Mouse (Mus musculus): Measurements from ENCODE around the gene Prkca. TPM values are rescaled to one million over a fixed set of nuclear protein-coding genes. Genes with fewer than 3 reads are reported as not detected.

Prkca gene
- polyA plus RNA-seq, 1 experiment from 2014 or later = 12.9 TPM

GRCm38 (mm10) chr11:108312516-108312915 lies 31.2 kb downstream of the Prkca start:
- Histone ChIP-seq H3K27ac (replicated peaks) (no peak overlapping the region), H3K36me3 (no peaks in the 10 kb centered on the region), H3K27me3 (replicated peaks) (no peaks in the 10 kb centered on the region), H3K4me1 (peaks cover 38% of the 10 kb centered on the region), H3K4me3 (no peak overlapping the region), H3K9me3 (no peaks in the 10 kb centered on the region), H3K9ac (no peak overlapping the region), H3K4me2 (no peak overlapping the region)
- 59% methylated on average over 5 of the region's 5 CpGs for WGBS
- ATAC-seq (ENCODE audit: extremely low read depth, insufficient number of reproducible peaks, low FRiP score, low TSS enrichment) = no peak

DNA sequence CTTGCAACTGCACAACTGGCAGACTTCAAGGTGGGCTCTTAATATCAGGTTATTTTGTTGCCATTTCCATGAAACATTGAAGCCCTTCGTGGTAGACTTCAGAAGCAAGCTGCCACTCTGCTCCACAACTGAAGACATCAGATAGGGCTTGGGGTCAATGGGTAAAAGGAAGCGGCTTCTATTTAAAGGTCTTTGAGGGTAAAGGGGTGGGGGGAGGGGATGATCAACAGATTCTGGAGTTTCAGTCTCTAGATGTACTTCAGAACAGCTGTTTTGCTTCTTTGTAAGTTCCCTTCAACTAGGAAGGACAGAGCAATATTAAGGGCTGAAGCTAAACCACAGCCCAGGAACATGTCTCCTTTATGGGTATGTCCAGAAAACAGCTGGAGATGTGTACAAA lies 31.8 kb downstream of the Prkca start:
- Histone ChIP-seq H3K36me3 (no peaks in the 10 kb centered on the region), H3K4me2 (no peak overlapping the region), H3K27ac (replicated peaks) (no peak overlapping the region), H3K9ac (no peak overlapping the region), H3K4me1 (peaks cover 44% of the 10 kb centered on the region), H3K27me3 (replicated peaks) (no peaks in the 10 kb centered on the region), H3K4me3 (no peak overlapping the region), H3K9me3 (no peaks in the 10 kb centered on the region)
- WGBS = 52% methylated on average over 2 of the region's 2 CpGs
- no peak for ATAC-seq (ENCODE audit: extremely low read depth, insufficient number of reproducible peaks, low FRiP score, low TSS enrichment)

DNA sequence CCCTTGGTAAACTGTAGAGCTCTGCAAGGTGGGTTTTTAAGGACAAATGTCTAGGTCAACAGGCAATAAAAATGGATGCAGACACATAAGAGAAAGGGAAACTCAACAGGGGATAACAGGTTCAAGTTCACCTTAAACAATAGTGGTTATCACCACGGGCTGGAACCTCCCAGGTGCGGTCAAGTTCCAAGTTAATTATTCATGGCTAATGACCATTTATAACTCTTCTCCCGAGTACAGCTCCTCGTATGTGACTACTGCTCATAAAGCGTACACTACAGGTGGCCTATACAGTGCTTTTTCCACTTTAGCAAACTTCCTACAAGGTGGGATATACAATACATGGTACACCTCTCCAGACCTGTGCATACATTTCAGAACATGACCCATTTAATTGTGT lies 33.9 kb downstream of the Prkca start:
- Histone ChIP-seq H3K9ac (no peak overlapping the region), H3K36me3 (no peaks in the 10 kb centered on the region), H3K27ac (replicated peaks) (no peak overlapping the region), H3K9me3 (no peaks in the 10 kb centered on the region), H3K4me1 (peaks cover 44% of the 10 kb centered on the region), H3K4me3 (no peak overlapping the region), H3K27me3 (replicated peaks) (no peaks in the 10 kb centered on the region), H3K4me2 (no peak overlapping the region)
- WGBS = 87% methylated on average over 5 of the region's 5 CpGs
- no peak for ATAC-seq (ENCODE audit: extremely low read depth, insufficient number of reproducible peaks, low FRiP score, low TSS enrichment)

GRCm38 (mm10) chr11:108308253-108308652 lies 35.5 kb downstream of the Prkca start:
- Histone ChIP-seq H3K9ac (no peak overlapping the region), H3K36me3 (no peaks in the 10 kb centered on the region), H3K4me1 (peaks cover 30% of the 10 kb centered on the region), H3K4me3 (no peak overlapping the region), H3K9me3 (no peaks in the 10 kb centered on the region), H3K27me3 (replicated peaks) (no peaks in the 10 kb centered on the region), H3K27ac (replicated peaks) (no peak overlapping the region), H3K4me2 (no peak overlapping the region)
- no peak for ATAC-seq (ENCODE audit: extremely low read depth, insufficient number of reproducible peaks, low FRiP score, low TSS enrichment)
- 90% methylated on average over 5 of the region's 5 CpGs for WGBS

DNA sequence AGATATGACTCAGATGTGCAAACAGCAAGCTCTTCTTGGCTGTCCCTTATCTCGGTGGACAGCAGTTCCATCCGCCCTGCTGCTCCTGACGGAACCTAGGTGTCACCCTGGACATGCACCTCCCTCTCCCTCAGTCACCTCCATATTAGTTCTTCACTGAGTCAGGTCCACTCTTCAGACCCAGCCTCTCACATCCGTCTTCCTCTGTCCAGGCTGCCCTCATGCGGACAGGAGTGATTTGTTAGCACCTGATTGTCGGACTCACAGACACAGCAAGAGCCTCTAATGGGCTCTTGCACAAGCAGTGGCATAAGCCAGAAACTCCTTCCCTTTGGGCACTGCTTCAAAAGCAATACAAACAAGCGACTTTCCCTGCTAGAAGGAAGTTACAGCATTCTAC lies 36.5 kb downstream of the Prkca start:
- ATAC-seq (ENCODE audit: extremely low read depth, insufficient number of reproducible peaks, low FRiP score, low TSS enrichment) = no peak
- Histone ChIP-seq H3K27me3 (replicated peaks) (no peaks in the 10 kb centered on the region), H3K9ac (no peak overlapping the region), H3K9me3 (no peaks in the 10 kb centered on the region), H3K27ac (replicated peaks) (no peak overlapping the region), H3K4me2 (no peak overlapping the region), H3K36me3 (no peaks in the 10 kb centered on the region), H3K4me3 (no peak overlapping the region), H3K4me1 (peaks cover 27% of the 10 kb centered on the region)
- 36% methylated on average over 7 of the region's 7 CpGs for WGBS

GRCm38 (mm10) chr11:108303787-108304186 lies 39.9 kb downstream of the Prkca start:
- Histone ChIP-seq H3K27me3 (replicated peaks) (no peaks in the 10 kb centered on the region), H3K4me1 (peaks cover 18% of the 10 kb centered on the region), H3K9ac (no peak overlapping the region), H3K36me3 (no peaks in the 10 kb centered on the region), H3K4me3 (no peak overlapping the region), H3K4me2 (no peak overlapping the region), H3K27ac (replicated peaks) (no peak overlapping the region), H3K9me3 (no peaks in the 10 kb centered on the region)
- no peak for ATAC-seq (ENCODE audit: extremely low read depth, insufficient number of reproducible peaks, low FRiP score, low TSS enrichment)
- WGBS = 91% methylated on average over 4 of the region's 4 CpGs

DNA sequence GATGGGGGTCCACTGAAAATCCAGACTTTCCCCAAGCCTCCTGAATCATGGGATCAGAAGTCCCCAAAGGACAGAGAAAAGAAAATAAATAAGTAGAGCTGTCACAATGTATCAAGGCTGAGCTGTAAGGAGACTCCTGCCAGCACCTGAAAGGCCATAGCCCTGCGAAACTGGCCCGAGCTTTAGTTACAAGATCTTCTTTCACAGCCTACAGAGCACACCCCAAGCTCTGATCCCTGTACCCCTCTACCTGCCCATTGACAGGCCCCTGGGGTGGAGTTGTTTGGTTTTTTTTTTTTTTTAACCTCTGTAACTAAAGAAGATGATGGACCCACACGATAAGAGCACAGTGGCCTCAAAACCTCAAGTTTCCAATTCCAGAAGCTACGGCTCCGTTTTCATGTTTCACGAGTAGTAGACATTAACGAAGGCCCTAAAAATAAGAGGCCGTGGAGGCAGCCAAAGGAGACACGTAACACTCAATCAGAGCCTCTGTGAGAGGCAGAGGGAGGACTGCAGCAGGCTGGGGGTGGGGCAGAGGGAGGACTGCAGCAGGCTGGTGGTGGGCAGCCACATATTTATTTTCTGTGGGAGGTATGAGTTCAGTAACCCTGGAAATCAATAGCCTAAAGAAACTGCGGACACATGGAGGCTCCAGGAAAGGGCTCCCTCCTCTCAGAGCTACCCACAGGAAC lies 41.8 kb downstream of the Prkca start:
- H3K27ac ChIP-seq (replicated peaks) = no peak overlapping the region
- H3K4me3 ChIP-seq = no peak overlapping the region
- 73% methylated on average over 10 of the region's 10 CpGs for WGBS
- ATAC-seq (ENCODE audit: extremely low read depth, insufficient number of reproducible peaks, low FRiP score, low TSS enrichment) = no peak
- no peaks in the 10 kb centered on the region for H3K27me3 ChIP-seq (replicated peaks)
- no peaks in the 10 kb centered on the region for H3K36me3 ChIP-seq
- no peak overlapping the region for H3K9ac ChIP-seq
- H3K4me2 ChIP-seq = no peak overlapping the region
- no peaks in the 10 kb centered on the region for H3K9me3 ChIP-seq
- peaks cover 10% of the 10 kb centered on the region for H3K4me1 ChIP-seq

DNA sequence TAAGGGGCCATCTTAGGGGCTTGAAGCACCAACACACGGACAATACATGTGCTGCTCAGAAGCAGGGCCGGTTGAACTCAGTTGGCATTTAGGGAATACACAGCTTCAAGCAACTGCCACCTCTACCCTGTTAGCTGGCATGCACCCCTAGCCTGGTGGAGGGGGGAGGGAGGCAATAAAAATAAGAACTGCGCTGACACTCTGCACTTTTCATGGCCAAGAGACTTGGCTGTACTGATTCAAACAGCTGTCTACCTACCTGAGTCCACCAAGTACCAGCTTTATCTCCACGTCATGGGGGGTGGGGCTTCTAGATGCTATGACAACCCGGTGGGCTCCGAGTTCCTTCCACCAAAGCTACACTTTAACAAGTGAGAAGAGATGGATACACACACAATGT lies 42.7 kb downstream of the Prkca start:
- H3K4me1 ChIP-seq = peaks cover 9% of the 10 kb centered on the region
- H3K36me3 ChIP-seq = no peaks in the 10 kb centered on the region
- 77% methylated on average over 6 of the region's 6 CpGs for WGBS
- H3K27ac ChIP-seq (replicated peaks) = no peak overlapping the region
- H3K9me3 ChIP-seq = no peaks in the 10 kb centered on the region
- H3K27me3 ChIP-seq (replicated peaks) = no peaks in the 10 kb centered on the region
- no peak for ATAC-seq (ENCODE audit: extremely low read depth, insufficient number of reproducible peaks, low FRiP score, low TSS enrichment)
- H3K4me3 ChIP-seq = no peak overlapping the region
- no peak overlapping the region for H3K4me2 ChIP-seq
- no peak overlapping the region for H3K9ac ChIP-seq

DNA sequence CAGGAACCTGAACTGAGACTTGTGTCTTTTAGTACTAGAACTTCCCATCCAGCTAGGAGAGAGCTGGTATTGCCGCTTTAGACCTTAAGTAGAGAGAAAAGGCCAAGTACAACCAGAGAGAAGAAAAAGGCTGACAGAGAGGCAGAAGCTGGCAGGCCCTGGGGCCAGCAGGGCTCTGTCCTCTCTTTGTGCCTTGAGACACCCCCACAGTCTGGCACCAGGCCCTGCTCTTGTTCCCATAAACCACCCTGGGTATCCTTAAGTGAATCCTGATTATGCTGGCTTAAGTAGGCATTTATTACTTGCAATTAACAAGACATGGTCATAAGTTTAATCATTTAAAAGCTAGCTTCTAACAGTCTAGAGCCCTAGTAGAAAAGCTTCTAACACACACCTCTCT lies 43.3 kb downstream of the Prkca start:
- Histone ChIP-seq H3K4me3 (no peak overlapping the region), H3K27ac (replicated peaks) (no peak overlapping the region), H3K9ac (no peak overlapping the region), H3K4me2 (no peak overlapping the region), H3K27me3 (replicated peaks) (no peaks in the 10 kb centered on the region), H3K4me1 (peaks cover 9% of the 10 kb centered on the region), H3K9me3 (no peaks in the 10 kb centered on the region), H3K36me3 (no peaks in the 10 kb centered on the region)
- no peak for ATAC-seq (ENCODE audit: extremely low read depth, insufficient number of reproducible peaks, low FRiP score, low TSS enrichment)
- whole genome bisulfite sequencing = 92% methylated on average over 1 of the region's 1 CpGs

DNA sequence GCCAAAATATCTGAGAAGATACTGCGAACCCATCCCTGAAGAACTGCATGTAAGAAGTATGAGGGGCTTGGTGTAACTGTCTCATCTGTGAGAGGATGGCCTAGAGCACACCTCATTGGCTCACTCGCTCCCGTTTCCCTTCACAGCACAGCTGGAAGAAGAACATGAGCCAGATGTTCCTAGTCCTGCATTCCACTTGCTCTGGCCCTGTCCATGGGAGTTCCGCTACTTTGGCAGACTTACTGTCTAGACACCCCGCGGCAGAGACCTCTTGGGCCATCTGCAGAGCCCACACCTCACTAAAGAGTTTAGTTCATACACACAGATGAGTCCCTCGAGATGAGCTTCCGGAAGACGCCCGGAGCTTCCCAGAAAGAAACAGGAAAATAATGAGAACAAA lies 43.8 kb downstream of the Prkca start:
- Histone ChIP-seq H3K4me2 (no peak overlapping the region), H3K27ac (replicated peaks) (no peak overlapping the region), H3K9ac (no peak overlapping the region), H3K36me3 (no peaks in the 10 kb centered on the region), H3K4me3 (no peak overlapping the region), H3K4me1 (peaks cover 9% of the 10 kb centered on the region), H3K27me3 (replicated peaks) (no peaks in the 10 kb centered on the region), H3K9me3 (no peaks in the 10 kb centered on the region)
- WGBS = 83% methylated on average over 10 of the region's 10 CpGs
- ATAC-seq (ENCODE audit: extremely low read depth, insufficient number of reproducible peaks, low FRiP score, low TSS enrichment) = no peak

DNA sequence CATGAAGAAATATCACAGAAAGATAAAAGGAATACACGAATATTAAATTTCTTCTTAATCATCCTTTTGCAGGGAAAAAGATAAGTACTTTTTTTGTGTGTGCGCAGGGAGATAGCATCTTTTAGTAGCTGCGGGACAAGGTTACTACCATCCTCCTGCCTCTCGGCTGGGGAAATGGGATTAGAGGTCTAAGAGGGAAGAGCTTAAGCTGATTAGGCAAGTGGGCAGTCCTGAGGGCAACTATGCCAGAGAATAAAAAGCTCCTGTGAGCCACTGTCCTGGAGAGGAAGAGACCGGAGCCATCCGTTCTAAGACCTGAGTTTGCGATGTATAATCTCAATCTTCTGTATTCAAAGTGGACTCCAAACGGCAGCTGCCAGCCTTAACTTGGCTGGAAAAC lies 45.8 kb downstream of the Prkca start:
- Histone ChIP-seq H3K27me3 (replicated peaks) (no peaks in the 10 kb centered on the region), H3K4me3 (no peak overlapping the region), H3K4me1 (peaks cover 9% of the 10 kb centered on the region), H3K4me2 (no peak overlapping the region), H3K9me3 (no peaks in the 10 kb centered on the region), H3K36me3 (no peaks in the 10 kb centered on the region), H3K9ac (no peak overlapping the region), H3K27ac (replicated peaks) (no peak overlapping the region)
- ATAC-seq (ENCODE audit: extremely low read depth, insufficient number of reproducible peaks, low FRiP score, low TSS enrichment) = no peak
- 51% methylated on average over 8 of the region's 8 CpGs for WGBS

DNA sequence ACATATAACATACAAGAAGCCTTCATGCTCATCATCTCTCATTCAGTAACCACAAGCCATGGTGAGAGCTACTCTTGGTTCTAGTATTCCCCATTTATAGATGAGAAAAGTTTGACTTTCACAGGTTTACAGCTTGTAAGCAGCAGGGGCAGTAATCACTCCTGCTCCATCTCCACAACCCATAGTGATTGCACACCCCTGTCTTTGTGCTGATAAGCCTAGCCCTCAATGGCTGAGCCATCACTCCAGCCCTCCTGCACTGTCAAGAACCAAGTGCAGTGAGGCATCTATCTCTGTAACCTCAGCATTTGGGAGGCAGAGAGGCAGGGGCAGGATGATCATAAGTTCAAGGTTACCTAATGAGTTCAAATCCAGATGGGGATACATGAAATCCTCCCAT lies 48.4 kb downstream of the Prkca start:
- Histone ChIP-seq H3K4me1 (peaks cover 10% of the 10 kb centered on the region; the same call in 1 of the 2 replicates), H3K27me3 (replicated peaks) (no peaks in the 10 kb centered on the region), H3K36me3 (no peaks in the 10 kb centered on the region), H3K9ac (no peak overlapping the region), H3K27ac (replicated peaks) (no peak overlapping the region), H3K9me3 (no peaks in the 10 kb centered on the region), H3K4me3 (no peak overlapping the region), H3K4me2 (no peak overlapping the region)
- no peak for ATAC-seq (ENCODE audit: extremely low read depth, insufficient number of reproducible peaks, low FRiP score, low TSS enrichment)
